Mouse (Mus musculus): ENCODE results near the gene Atf6. TPM values are rescaled to one million over a fixed set of nuclear protein-coding genes. Genes with fewer than 3 reads are reported as not detected.

Gene Atf6
- polyA plus RNA-seq, 1 experiment from 2014 or later = 6.6 TPM

GRCm38 (mm10) chr1:170875676-170876075 lies 8.1 kb upstream of the Atf6 start:
- Histone ChIP-seq H3K27ac (no peak overlapping the region), H3K27me3 (no peaks in the 10 kb centered on the region), H3K9ac (no peak overlapping the region; the same call in 1 of the 2 replicates), H3K4me3 (no peak overlapping the region), H3K36me3 (ENCODE audit: poor library complexity, severe bottlenecking) (peaks cover 51% of the 10 kb centered on the region), H3K9me3 (replicated peaks) (no peaks in the 10 kb centered on the region), H3K4me1 (no peaks in the 10 kb centered on the region), H3K4me2 (no peak overlapping the region)
- WGBS = 88% methylated on average over 3 of the region's 3 CpGs
- no peak for ATAC-seq

DNA sequence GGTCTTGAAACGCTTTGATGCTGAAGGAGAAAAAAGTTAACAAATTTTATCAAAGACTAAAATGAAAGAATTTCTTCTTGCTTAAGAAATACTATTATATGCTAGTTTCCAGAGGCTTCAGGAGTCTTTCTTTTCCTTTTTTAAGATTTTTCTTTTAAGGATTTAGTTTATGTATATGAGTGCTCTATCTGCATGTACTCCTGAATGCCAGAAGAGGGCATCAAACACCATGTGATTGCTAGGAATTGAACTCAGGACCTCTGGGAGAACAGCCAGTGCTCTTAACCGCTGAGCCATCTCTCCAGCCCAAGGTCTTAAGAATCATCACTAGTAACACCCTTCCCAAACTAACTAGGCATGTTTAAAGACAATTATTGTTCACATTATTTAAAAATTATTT lies 4.4 kb upstream of the Atf6 start:
- no peak overlapping the region for H3K4me2 ChIP-seq
- peaks cover 30% of the 10 kb centered on the region for H3K36me3 ChIP-seq (ENCODE audit: poor library complexity, severe bottlenecking)
- 96% methylated on average over 2 of the region's 2 CpGs for WGBS
- H3K27ac ChIP-seq = no peak overlapping the region
- no peak overlapping the region for H3K4me3 ChIP-seq
- no peaks in the 10 kb centered on the region for H3K27me3 ChIP-seq
- no peak for ATAC-seq
- peaks cover 8% of the 10 kb centered on the region for H3K4me1 ChIP-seq
- H3K9ac ChIP-seq = no peak overlapping the region
- no peaks in the 10 kb centered on the region for H3K9me3 ChIP-seq (replicated peaks)

DNA sequence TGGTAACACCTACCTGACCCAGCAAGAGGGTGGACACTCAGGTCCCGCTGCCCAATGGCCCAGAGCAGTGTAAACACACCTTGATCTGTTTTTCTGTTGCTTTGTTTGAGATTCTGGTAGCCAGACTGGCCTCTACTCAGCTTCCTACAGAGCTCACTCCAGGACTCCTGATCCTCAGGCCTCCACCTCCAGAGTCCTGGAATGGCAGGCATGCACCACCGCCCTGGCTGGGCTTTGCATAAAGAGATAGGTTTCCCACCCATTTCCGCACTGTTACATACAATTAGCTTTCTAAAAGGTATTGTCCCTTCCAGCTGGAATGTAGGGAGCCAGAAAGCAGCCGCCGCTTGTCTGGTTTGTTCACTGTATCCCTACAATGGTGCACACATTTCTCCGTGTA lies 3.8 kb upstream of the Atf6 start:
- whole genome bisulfite sequencing = 86% methylated on average over 6 of the region's 6 CpGs
- no peaks in the 10 kb centered on the region for H3K27me3 ChIP-seq

GRCm38 (mm10) chr1:170868905-170869283 lies 1.3 kb upstream of the Atf6 start:
- Histone ChIP-seq H3K4me1 (peaks cover 16% of the 10 kb centered on the region), H3K27me3 (no peaks in the 10 kb centered on the region), H3K27ac (no peak overlapping the region), H3K4me3 (peak overlapping the region; percentile 89), H3K9me3 (replicated peaks) (no peaks in the 10 kb centered on the region), H3K9ac (peak overlapping the region; percentile 71), H3K4me2 (peak overlapping the region; percentile 89), H3K36me3 (ENCODE audit: poor library complexity, severe bottlenecking) (peaks cover 10% of the 10 kb centered on the region)
- peak; percentile 19; the same call in 1 of the 2 replicates for ATAC-seq
- WGBS = 21% methylated on average over 14 of the region's 14 CpGs

More for the DNA sequence above, 3.8 kb upstream of the Atf6 start:
- no peak overlapping the region for H3K27ac ChIP-seq
- peaks cover 27% of the 10 kb centered on the region for H3K36me3 ChIP-seq (ENCODE audit: poor library complexity, severe bottlenecking)
- H3K9ac ChIP-seq = no peak overlapping the region
- no peaks in the 10 kb centered on the region for H3K9me3 ChIP-seq (replicated peaks)
- no peak overlapping the region for H3K4me3 ChIP-seq
- no peak overlapping the region for H3K4me2 ChIP-seq
- ATAC-seq = no peak
- H3K4me1 ChIP-seq = peaks cover 13% of the 10 kb centered on the region

- WGBS = under 1% methylated on average over 33 of the region's 33 CpGs
- no peaks in the 10 kb centered on the region for H3K9me3 ChIP-seq (replicated peaks)
- H3K4me2 ChIP-seq = peak overlapping the region; percentile 89
- H3K4me1 ChIP-seq = peaks cover 16% of the 10 kb centered on the region
- H3K9ac ChIP-seq = peak overlapping the region; percentile 86
- H3K27ac ChIP-seq = no peak overlapping the region
- H3K27me3 ChIP-seq = no peaks in the 10 kb centered on the region
- peaks cover 9% of the 10 kb centered on the region; the same call in 1 of the 2 replicates for H3K36me3 ChIP-seq (ENCODE audit: poor library complexity, severe bottlenecking)
- ATAC-seq = peak; percentile 87
- H3K4me3 ChIP-seq = peak overlapping the region; percentile 89
These were observed 735 bp upstream of the Atf6 start for GRCm38 (mm10) chr1:170868107-170868904.

DNA sequence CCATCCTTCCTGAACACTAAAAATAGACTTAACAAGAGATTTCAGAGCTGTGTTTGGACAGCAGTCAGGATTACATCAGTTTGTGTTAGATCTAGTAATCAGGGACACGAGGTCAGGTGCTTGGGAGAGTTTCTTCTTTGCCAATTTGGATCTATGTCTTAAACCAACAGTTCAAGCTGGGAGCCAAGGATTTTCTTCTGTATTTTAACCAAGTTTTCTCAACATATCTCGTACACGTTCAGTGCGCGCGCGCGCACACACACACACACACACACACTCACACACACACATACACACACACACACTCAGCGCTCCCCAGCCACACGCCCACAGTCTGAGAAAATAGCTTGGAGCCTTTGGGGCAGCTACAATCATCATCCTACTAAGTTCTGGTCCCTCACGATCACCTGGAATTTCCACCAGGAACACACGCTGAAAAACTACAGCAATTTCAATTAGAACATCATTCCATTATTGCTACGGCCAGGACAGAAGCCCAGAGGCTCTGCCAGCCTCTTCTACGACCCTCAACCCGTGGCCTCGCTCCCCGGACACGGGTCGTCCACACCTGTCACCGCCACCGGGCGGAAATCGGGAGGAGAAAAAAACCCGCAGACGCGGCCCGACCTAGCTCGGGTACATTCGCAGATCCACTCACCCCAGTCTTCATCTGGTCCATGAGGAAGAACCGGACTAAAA lies 430 bp downstream of the Atf6 start:
- H3K36me3 ChIP-seq (ENCODE audit: poor library complexity, severe bottlenecking) = peaks cover 8% of the 10 kb centered on the region; the same call in 1 of the 2 replicates
- peak; percentile 58 for ATAC-seq
- peaks cover 16% of the 10 kb centered on the region for H3K4me1 ChIP-seq
- peak overlapping the region; percentile 40; the same call in 1 of the 2 replicates for H3K27ac ChIP-seq
- peak overlapping the region; percentile 86 for H3K9ac ChIP-seq
- H3K9me3 ChIP-seq (replicated peaks) = no peaks in the 10 kb centered on the region
- H3K27me3 ChIP-seq = no peaks in the 10 kb centered on the region
- 1% methylated on average over 29 of the region's 30 CpGs for WGBS
- peak overlapping the region; percentile 89 for H3K4me3 ChIP-seq
- H3K4me2 ChIP-seq = peak overlapping the region; percentile 89

DNA sequence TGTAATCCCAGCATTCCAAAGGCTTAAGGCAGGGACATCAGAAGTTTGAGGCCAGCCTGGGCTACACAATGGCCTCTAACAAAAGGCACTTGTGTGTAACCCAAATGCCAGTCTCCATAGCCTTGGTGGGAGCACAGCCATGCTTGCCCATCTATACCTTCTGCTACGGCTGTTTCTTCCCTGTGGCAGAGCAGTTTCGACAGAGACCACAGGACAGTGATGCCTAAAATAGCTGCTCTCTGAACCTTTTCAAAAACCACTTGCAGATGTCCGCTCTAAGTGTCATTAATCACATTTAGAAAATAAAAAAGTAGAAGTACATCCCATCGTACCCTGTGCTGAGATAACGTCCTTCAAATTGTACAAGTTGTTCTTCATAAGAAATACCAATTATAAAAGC lies 2.2 kb downstream of the Atf6 start:
- ATAC-seq = no peak
- no peak overlapping the region for H3K27ac ChIP-seq
- peaks cover 16% of the 10 kb centered on the region for H3K4me1 ChIP-seq
- H3K9ac ChIP-seq = no peak overlapping the region
- H3K27me3 ChIP-seq = no peaks in the 10 kb centered on the region
- H3K36me3 ChIP-seq (ENCODE audit: poor library complexity, severe bottlenecking) = no peaks in the 10 kb centered on the region
- H3K4me3 ChIP-seq = no peak overlapping the region
- H3K9me3 ChIP-seq (replicated peaks) = no peaks in the 10 kb centered on the region
- WGBS = 96% methylated on average over 5 of the region's 5 CpGs
- no peak overlapping the region for H3K4me2 ChIP-seq

- WGBS = 79% methylated on average over 3 of the region's 3 CpGs
- no peak for ATAC-seq
- no peak overlapping the region for H3K9ac ChIP-seq
These were observed 2.8 kb downstream of the Atf6 start for GRCm38 (mm10) chr1:170864754-170865153.

GRCm38 (mm10) chr1:170864234-170864633 lies 3.3 kb downstream of the Atf6 start:
- H3K4me2 ChIP-seq = no peak overlapping the region
- no peak overlapping the region for H3K9ac ChIP-seq
- H3K4me1 ChIP-seq = peaks cover 15% of the 10 kb centered on the region
- no peak for ATAC-seq
- no peak overlapping the region for H3K27ac ChIP-seq
- H3K9me3 ChIP-seq (replicated peaks) = no peaks in the 10 kb centered on the region
- no peaks in the 10 kb centered on the region for H3K27me3 ChIP-seq
- H3K36me3 ChIP-seq (ENCODE audit: poor library complexity, severe bottlenecking) = no peaks in the 10 kb centered on the region
- no peak overlapping the region for H3K4me3 ChIP-seq

More at GRCm38 (mm10) chr1:170864754-170865153, 2.8 kb downstream of the Atf6 start:
- no peak overlapping the region for H3K4me2 ChIP-seq
- H3K36me3 ChIP-seq (ENCODE audit: poor library complexity, severe bottlenecking) = no peaks in the 10 kb centered on the region
- H3K27ac ChIP-seq = no peak overlapping the region
- H3K27me3 ChIP-seq = no peaks in the 10 kb centered on the region
- H3K4me1 ChIP-seq = peaks cover 16% of the 10 kb centered on the region
- H3K9me3 ChIP-seq (replicated peaks) = no peaks in the 10 kb centered on the region
- no peak overlapping the region for H3K4me3 ChIP-seq

- H3K27ac ChIP-seq = no peak overlapping the region
- no peaks in the 10 kb centered on the region for H3K36me3 ChIP-seq (ENCODE audit: poor library complexity, severe bottlenecking)
- H3K4me1 ChIP-seq = peaks cover 10% of the 10 kb centered on the region
- 81% methylated on average over 4 of the region's 4 CpGs for WGBS
- H3K4me3 ChIP-seq = no peak overlapping the region
- no peak overlapping the region for H3K9ac ChIP-seq
- no peaks in the 10 kb centered on the region for H3K9me3 ChIP-seq (replicated peaks)
- ATAC-seq = no peak
- no peak overlapping the region for H3K4me2 ChIP-seq
- no peaks in the 10 kb centered on the region for H3K27me3 ChIP-seq
These were observed 4.5 kb downstream of the Atf6 start for GRCm38 (mm10) chr1:170863033-170863432.

- H3K27ac ChIP-seq = no peak overlapping the region
- no peak for ATAC-seq
- no peaks in the 10 kb centered on the region for H3K27me3 ChIP-seq
- no peak overlapping the region for H3K4me3 ChIP-seq
- H3K4me1 ChIP-seq = peaks cover 10% of the 10 kb centered on the region
- H3K36me3 ChIP-seq (ENCODE audit: poor library complexity, severe bottlenecking) = no peaks in the 10 kb centered on the region
- 72% methylated on average over 3 of the region's 3 CpGs for WGBS
- no peak overlapping the region for H3K4me2 ChIP-seq
- no peaks in the 10 kb centered on the region for H3K9me3 ChIP-seq (replicated peaks)
- H3K9ac ChIP-seq = no peak overlapping the region
These were observed 5.2 kb downstream of the Atf6 start for GRCm38 (mm10) chr1:170862435-170862717.

DNA sequence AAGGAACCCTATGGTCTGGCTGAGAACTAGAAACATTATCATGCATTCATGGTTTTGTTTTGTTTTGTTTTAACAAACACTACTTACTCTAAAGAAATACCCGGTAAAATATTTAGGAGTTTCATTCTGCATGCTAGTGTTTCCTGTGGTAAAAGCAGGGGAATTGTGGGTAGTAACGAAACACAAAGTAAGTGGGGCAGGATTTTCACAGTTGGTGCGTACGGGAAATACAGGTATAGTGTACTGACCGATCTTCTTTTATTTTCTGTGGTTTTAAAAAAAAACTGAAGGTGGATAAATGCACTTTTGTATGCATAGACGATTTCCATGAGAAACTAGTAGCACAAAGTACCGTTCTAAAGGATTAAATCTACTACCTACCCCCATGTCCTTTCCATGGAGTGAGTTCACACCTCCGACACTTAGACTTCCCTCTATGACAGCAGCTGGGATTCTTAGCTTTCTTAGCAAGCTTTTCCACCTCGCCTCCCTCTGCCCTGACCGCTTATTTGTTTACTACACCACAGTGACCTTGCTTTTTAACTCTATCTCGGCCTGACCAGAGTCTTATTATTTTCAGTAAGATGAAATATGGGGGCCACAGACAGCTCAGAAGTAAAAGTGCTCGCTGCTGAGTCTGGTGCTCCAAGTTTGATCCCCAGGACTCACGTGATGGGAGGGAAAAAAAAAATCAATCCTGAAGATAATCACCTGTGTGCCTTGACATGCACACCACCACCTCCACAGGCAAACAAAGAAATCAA lies 5.7 kb downstream of the Atf6 start:
- Histone ChIP-seq H3K9me3 (replicated peaks) (no peaks in the 10 kb centered on the region), H3K9ac (no peak overlapping the region), H3K4me1 (peaks cover 7% of the 10 kb centered on the region), H3K36me3 (ENCODE audit: poor library complexity, severe bottlenecking) (no peaks in the 10 kb centered on the region), H3K4me3 (no peak overlapping the region), H3K4me2 (no peak overlapping the region), H3K27me3 (no peaks in the 10 kb centered on the region), H3K27ac (no peak overlapping the region)
- no peak for ATAC-seq
- WGBS = 87% methylated on average over 13 of the region's 13 CpGs

Measured in forebrain, embryonic 13.5 days (tissue).